Mouse (Mus musculus) intestine, postnatal 0 days (tissue): ENCODE results near the gene Gnpda2. TPM values are rescaled to one million over a fixed set of nuclear protein-coding genes. Genes with fewer than 3 reads are reported as not detected.
A peak's percentile ranks its signal among the peaks of the same experiment; 100 is the strongest.

ENCODE experiments used
- ATAC-seq: fragments of 200-750 bp; cut with Nextera tagmentation; 2 replicates; pipeline ENCODE4 v1.8.0; 2017; ENCODE audit warnings: mild to moderate bottlenecking, moderate TSS enrichment, moderate library complexity
- H3K27ac ChIP-seq: fragments of 300-500 bp; sonication (generic); 2 replicates; pipeline ENCODE4 v1.5.1; 2014; ENCODE audit warnings: mild to moderate bottlenecking, low read depth, low read length, moderate library complexity
- H3K27me3 ChIP-seq: fragments of 300-500 bp; sonication (generic); replicated peaks from 2 replicates; pipeline ENCODE4 v1.6.1; 2014; ENCODE audit warnings: low read length, mixed read lengths; ENCODE audit not compliant: control insufficient read depth, insufficient read depth
- H3K36me3 ChIP-seq: fragments of 300-500 bp; sonication (generic); 2 replicates; pipeline ENCODE4 v1.6.1; 2014; ENCODE audit warnings: mild to moderate bottlenecking, moderate library complexity; ENCODE audit not compliant: control insufficient read depth, insufficient read depth
- H3K4me1 ChIP-seq: fragments of 300-500 bp; sonication (generic); replicated peaks from 2 replicates; pipeline ENCODE4 v1.6.1; 2014; ENCODE audit warnings: antibody characterized with exemption, low read length, mixed read lengths; ENCODE audit not compliant: control insufficient read depth, insufficient read depth
- H3K4me2 ChIP-seq: fragments of 300-500 bp; sonication (generic); replicated peaks from 2 replicates; pipeline ENCODE4 v1.6.1; 2014; ENCODE audit warnings: low read depth, mild to moderate bottlenecking, moderate library complexity
- H3K4me3 ChIP-seq: fragments of 300-500 bp; sonication (generic); 2 replicates; pipeline ENCODE4 v1.5.1; 2014; ENCODE audit warnings: low read depth, low read length
- H3K9ac ChIP-seq: fragments of 300-500 bp; sonication (generic); 2 replicates; pipeline ENCODE4 v1.6.1; 2014; ENCODE audit warnings: mild to moderate bottlenecking, low read depth, low read length
- H3K9me3 ChIP-seq: fragments of 300-500 bp; sonication (generic); 2 replicates; pipeline ENCODE4 v1.6.1; 2016; ENCODE audit warnings: mixed run types; ENCODE audit not compliant: control insufficient read depth
- CTCF ChIP-seq: sonication (generic); IDR thresholded peaks from 2 replicates; pipeline ENCODE4 v1.5.1; 2016; ENCODE audit warnings: low read depth, mild to moderate bottlenecking, control low read depth, antibody characterized with exemption, moderate library complexity
- WGBS: fragments of 180-500 bp; shearing (Covaris S2); extraction: QIAGEN DNeasy Blood & Tissue Kit; methylation state at CpG from one replicate; pipeline ENCODE4 v1.1.7; 2014; 5-methylcytosine and 5-hydroxymethylcytosine counted together
- polyA plus RNA-seq: library from polyadenylated mRNA; unstranded; fragments of >200 nt; fragmentation: Nextera tagmentation; extraction: Ambion mirVana; gene quantifications from 2 replicates; pipeline ENCODE4 v1.2.1, GENCODE M21; 2015

The Gnpda2 gene
- 44.5 and 47.1 TPM in 2 replicates for polyA plus RNA-seq

GRCm38 (mm10) chr5:69591640-69592461 lies at the start of gene Gnpda2:
Gnpda2 (minus strand) TSS chr5:69592340.
- H3K4me3 ChIP-seq, result peak within 1 kb of the TSS; percentile 63
- peak within 1 kb of the TSS; percentile 75 for H3K4me2 ChIP-seq
- H3K9me3 ChIP-seq, result no peaks in the 10 kb centered on the region
- H3K27ac ChIP-seq, result peak within 1 kb of the TSS; percentile 60
- peak; percentile 72 for TF ChIP-seq CTCF
- 3% methylated on average over 42 of the region's 42 CpGs for whole genome bisulfite sequencing
- H3K9ac ChIP-seq, result peak within 1 kb of the TSS; percentile 82
- no peaks in the 10 kb centered on the region for H3K36me3 ChIP-seq
- H3K4me1 ChIP-seq, result no peaks in the 10 kb centered on the region
- peak; percentile 99 for ATAC-seq
- no peaks in the 10 kb centered on the region for H3K27me3 ChIP-seq

GRCm38 (mm10) chr5:69634766-69635165 lies 42.6 kb upstream of the Gnpda2 start:
- Histone ChIP-seq H3K4me3 (no peak overlapping the region), H3K9me3 (no peaks in the 10 kb centered on the region), H3K4me2 (no peak overlapping the region), H3K27ac (no peak overlapping the region), H3K4me1 (no peaks in the 10 kb centered on the region), H3K9ac (no peak overlapping the region), H3K27me3 (no peaks in the 10 kb centered on the region), H3K36me3 (no peaks in the 10 kb centered on the region)
- ATAC-seq, result no peak
- TF ChIP-seq CTCF, result no peak
- WGBS, result 73% methylated on average over 4 of the region's 4 CpGs

GRCm38 (mm10) chr5:69620899-69621298 lies 28.8 kb upstream of the Gnpda2 start:
- ATAC-seq, result no peak
- no peaks in the 10 kb centered on the region for H3K4me1 ChIP-seq
- no peaks in the 10 kb centered on the region for H3K36me3 ChIP-seq
- no peak overlapping the region for H3K4me3 ChIP-seq
- no peak overlapping the region for H3K4me2 ChIP-seq
- H3K9ac ChIP-seq, result no peak overlapping the region
- H3K9me3 ChIP-seq, result no peaks in the 10 kb centered on the region
- WGBS, result 51% methylated on average over 1 of the region's 1 CpGs
- TF ChIP-seq CTCF, result no peak
- no peaks in the 10 kb centered on the region for H3K27me3 ChIP-seq
- H3K27ac ChIP-seq, result no peak overlapping the region

- no peak overlapping the region for H3K9ac ChIP-seq
- TF ChIP-seq CTCF, result peak; percentile 66
- no peak overlapping the region for H3K27ac ChIP-seq
- no peaks in the 10 kb centered on the region for H3K27me3 ChIP-seq
- 9% methylated on average over 4 of the region's 4 CpGs for WGBS
- no peaks in the 10 kb centered on the region for H3K9me3 ChIP-seq
- H3K4me3 ChIP-seq, result no peak overlapping the region
- ATAC-seq, result no peak
- no peaks in the 10 kb centered on the region for H3K4me1 ChIP-seq
- H3K36me3 ChIP-seq, result no peaks in the 10 kb centered on the region
- no peak overlapping the region for H3K4me2 ChIP-seq
Observed at GRCm38 (mm10) chr5:69613209-69613796, 21.2 kb upstream of the Gnpda2 start.

GRCm38 (mm10) chr5:69601027-69601426 lies 8.9 kb upstream of the Gnpda2 start:
- H3K9ac ChIP-seq, result no peak overlapping the region
- no peaks in the 10 kb centered on the region for H3K27me3 ChIP-seq
- TF ChIP-seq CTCF, result peak; percentile 65
- no peaks in the 10 kb centered on the region for H3K4me1 ChIP-seq
- no peak overlapping the region for H3K4me2 ChIP-seq
- H3K27ac ChIP-seq, result no peak overlapping the region
- no peak for ATAC-seq
- no peaks in the 10 kb centered on the region for H3K9me3 ChIP-seq
- H3K4me3 ChIP-seq, result no peak overlapping the region
- no peaks in the 10 kb centered on the region for H3K36me3 ChIP-seq

GRCm38 (mm10) chr5:69557404-69557935 lies 34.7 kb downstream of the Gnpda2 start:
- Histone ChIP-seq H3K9me3 (no peaks in the 10 kb centered on the region), H3K27ac (peak overlapping the region; percentile 78; the same call in 1 of the 2 replicates), H3K36me3 (peaks cover 18% of the 10 kb centered on the region), H3K4me2 (peak overlapping the region; percentile 79), H3K9ac (peak overlapping the region; percentile 94), H3K4me3 (peak overlapping the region; percentile 98), H3K4me1 (no peaks in the 10 kb centered on the region), H3K27me3 (no peaks in the 10 kb centered on the region)
- TF ChIP-seq CTCF, result no peak
- WGBS, result 9% methylated on average over 16 of the region's 16 CpGs
- ATAC-seq, result peak; percentile 18; the same call in 1 of the 2 replicates
